Mouse (Mus musculus) heart, adult 18-20 months (tissue): ENCODE data around the gene Tnfaip8l2. TPM values are rescaled to one million over a fixed set of nuclear protein-coding genes. Genes with fewer than 3 reads are reported as not detected.
"Not testable (repeated sequence)": the region's sequence is repeated elsewhere in the genome, so short reads cannot be mapped to it uniquely, and the experiment has no call there.

ENCODE experiments used
- DNase-seq, 2 experiments: peaks; one replicate each; pipeline ENCODE4 v3.0.0; 2021 to 2022; ENCODE audit warnings: mixed read lengths in 1 of 2
- microRNA-seq, 2 experiments: library from miRNA; unstranded; fragments of <30 nt; microRNA quantifications; one replicate each; pipeline ENCODE4 v1.2.0; 2022
- total RNA-seq, 2 experiments: library from RNA; stranded (reverse); gene quantifications; 2 replicates each; pipeline ENCODE4 v1.2.3; 2021

Gene Tnfaip8l2
- total RNA-seq, 2 experiments from 2014 or later, result 2.2 to 2.6 TPM

DNA sequence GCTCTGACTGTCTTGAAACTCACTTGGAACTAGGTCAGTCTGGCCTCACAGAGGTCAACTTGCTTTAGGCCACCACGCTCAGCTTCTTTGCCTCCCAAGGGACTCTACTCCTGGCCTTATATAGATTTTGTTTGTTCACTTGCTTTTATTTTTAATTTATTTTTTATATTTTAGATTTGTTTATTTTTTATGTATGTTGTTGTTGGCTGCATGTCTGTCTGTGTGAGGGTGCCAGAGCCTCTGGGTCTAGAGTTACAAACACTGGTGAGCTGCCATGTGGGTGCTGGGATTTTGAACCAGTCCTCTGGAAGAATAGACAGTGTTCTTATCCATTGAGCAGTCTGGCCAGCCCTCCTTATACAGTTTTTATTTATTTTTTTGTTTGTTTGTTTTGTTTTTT lies 29.4 kb downstream of the Tnfaip8l2 start:
- DNase-seq, result no peak

DNA sequence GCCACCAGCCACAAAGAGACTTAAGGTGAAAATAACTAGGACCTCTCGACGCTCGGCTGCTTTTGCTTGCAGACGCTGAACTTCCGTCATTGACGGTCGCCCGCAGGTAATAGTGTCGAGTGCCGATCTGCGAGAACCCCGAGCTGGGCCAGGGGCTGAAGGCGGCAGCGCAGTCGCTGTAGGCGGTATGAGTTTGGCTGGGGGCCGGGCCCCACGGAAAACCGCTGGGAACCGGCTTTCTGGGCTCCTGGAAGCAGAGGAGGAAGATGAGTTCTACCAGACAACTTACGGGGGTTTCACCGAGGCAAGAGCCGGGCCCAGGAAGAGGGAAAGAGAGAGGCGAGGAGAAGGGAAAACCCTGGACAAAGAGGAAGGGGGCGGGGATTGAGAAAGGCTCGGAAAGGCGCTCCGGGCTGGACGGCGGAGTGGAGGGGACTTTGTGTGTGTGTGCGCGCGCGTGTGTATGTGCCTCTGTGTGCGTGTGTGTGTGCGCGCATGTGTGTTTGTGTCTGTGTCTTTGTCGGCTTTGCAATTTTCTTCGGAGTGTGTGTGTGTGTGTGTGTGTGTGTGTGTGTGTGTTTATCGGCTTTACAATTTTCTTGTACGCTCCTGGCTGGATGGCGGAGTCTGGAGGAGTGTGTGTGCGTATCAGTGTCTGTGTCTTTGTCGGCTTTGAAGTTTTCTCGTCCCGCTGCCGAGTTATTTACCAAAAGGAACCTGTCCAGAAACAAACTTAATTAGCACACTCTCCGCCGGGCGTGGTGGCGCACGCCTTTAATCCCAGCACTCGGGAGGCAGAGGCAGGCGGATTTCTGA lies 31.0 kb downstream of the Tnfaip8l2 start, which contains the start of gene Vps72:
Gene Vps72, plus strand, starts transcription at position 112 of the 816 bp plus-strand sequence.
- peak; percentile 93 to 95 for DNase-seq

DNA sequence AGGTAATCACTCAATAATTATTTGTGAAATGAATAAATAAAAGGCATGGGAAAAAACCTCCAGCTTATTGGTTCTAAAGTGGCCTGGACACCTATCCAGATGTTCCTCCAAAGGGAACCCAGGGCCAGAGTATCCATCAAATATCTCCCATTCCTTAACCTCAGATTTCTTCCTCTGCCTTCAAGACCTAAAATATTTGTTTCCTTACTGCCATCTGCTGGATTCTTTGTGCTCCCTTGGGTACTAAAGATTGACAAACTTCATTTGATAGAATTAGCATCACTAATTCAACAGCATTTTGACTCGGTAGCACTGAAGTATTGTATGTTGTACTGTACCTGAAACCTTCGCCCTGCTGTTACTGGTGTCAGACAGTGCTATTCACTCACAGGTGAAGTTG lies 34.3 kb downstream of the Tnfaip8l2 start:
- no peak for DNase-seq

DNA sequence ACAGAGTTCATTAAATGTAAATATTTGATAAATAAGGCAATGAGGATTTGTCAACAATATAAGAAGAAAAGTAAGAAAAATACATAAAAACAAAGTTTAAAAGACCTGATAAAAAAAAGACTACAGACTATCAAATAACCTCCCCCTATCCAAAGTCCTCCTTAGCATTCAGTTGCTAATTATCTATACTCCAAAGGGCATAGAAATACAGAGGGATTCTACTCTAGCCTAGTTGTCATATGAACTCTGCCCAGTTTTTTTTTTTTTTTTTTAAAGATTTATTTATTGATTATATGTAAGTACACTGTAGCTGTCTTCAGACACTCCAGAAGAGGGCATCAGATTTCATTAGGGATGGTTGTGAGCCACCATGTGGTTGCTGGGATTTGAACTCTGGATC lies 34.9 kb downstream of the Tnfaip8l2 start:
- not testable (repeated sequence) for DNase-seq

DNA sequence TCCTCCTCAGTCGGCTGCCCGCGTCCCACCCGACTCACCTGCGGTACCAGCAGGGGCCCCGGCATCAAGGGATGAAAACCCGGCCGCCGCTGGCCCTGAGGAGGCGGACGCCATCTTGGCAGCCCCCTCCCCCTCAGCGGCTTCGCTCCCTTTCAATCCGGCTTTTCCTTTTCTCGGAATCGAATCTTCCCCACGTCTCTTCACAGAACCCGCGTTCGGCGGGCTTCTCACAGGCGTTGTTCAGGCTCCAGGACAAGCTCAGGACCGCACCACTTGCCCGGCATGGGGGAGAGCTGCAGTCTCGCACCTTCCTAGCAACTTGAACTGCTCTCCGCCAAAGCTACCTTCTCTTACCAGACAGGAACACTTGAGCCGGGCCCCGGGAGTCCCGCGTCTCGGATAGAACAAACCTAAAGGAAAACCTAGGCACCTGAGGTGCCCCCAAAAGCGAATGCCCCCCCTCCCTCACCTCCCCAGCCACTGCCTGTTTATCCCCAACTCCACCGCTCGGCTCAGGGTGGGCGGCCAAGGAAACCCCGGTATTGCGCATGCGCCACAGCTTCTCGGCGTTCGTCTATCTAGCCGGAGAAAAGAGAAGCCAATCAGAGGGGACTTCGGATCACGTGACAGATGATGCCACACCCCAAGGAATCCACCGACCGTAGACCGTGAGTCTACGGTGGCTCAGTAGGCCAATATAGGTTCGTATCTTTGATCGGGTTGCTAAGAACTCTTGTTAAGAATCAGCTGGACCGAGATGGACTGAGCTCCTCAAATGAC lies 35.6 kb downstream of the Tnfaip8l2 start, which contains the start of gene Pip5k1a:
Gene Pip5k1a, minus strand, starts transcription at position 593 of the 780 bp plus-strand sequence.
- DNase-seq, result peak; percentile 96 to 98

DNA sequence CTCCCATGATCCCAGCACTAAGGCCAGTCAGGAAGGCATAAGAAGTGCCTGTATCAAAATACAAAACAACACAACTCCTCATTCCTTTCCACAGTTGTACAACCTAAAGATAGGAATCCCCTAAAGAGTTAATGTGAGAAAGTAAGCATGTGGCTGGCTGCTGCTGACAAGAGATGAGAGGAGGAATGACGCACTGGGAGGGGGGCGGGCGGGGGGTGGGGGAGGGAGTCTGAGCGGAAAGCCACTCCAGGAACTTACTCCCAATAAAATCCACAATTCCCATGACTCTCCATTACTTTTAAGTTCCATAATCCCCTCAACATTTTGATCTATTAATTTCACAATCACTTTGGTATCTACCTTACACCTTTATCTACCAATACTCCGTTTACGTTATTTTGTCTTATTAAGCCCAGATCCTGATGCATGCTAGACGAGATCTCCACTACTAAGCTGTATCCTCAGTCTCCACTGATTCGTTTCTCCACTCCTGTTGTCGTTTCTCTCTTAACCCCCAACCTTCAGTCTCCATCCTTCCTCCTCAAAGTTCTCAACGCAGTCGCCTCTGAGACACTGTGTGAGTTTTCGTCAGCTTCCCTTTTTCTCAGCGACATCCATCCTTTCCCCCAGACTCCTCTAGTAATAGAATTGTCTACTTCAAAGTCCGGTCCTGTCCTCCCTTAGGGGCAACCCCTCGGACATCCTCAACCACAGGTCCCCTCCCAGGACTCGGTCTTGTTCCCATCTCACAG lies 36.4 kb downstream of the Tnfaip8l2 start:
- no peak for DNase-seq

DNA sequence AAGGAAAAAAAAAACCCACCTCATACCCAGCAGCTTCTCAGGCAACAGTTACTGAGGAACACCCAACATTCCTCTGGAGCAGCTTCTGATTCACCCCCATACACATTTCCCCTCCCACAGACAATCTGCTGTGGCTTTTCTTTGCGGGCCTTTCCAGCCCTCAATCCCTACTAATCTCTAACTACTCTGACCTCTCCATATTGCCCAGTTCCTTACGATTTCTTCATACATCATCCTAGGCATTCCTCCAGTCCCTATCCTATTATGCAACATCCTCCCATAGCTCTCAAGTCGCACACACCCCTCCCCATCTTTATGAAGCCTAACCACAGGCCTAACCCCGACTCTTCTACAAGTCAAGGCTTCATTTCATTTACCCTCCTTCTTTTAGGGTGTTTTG lies 37.0 kb downstream of the Tnfaip8l2 start:
- DNase-seq, result no peak

DNA sequence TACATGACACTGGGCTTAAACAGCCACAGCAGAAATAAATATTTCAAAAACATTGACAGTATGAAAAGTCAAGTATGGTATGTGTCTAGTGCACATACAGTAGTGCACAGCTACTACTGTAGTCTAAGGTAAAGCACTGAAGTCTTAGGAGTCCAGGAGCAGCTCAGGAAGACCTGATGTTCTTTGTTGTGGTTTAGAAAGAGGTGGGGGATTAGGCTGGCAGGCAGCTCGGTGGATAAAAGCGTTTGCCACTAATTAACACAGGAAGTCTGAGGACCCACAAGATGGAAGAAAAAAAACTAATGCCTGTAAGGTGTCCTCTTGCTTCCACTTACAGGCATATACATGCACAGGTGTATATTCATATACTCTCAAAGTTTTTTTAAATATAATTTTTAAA lies 41.3 kb downstream of the Tnfaip8l2 start:
- DNase-seq, result no peak

Small RNA genes within 50 kb of the gene (microRNA-seq; reads per million reads assigned to microRNA genes)
- gene Mir8099-1, result 0 reads per million in 2 experiments

Other genes starting within 250 kb of the Tnfaip8l2 start
- 100 to 1,000 TPM in 1 of 2 experiments, 10 to 100 TPM in 1; 97.9 to 127 TPM for gene Selenbp1, start 209.3 kb downstream of the Tnfaip8l2 start, total RNA-seq
- gene Rfx5, start 188.3 kb downstream of the Tnfaip8l2 start, total RNA-seq, result 1 to 10 TPM; 5.4 to 8.8 TPM
- 10 to 100 TPM; 23.7 to 26.6 TPM for gene Pi4kb, start 167.6 kb downstream of the Tnfaip8l2 start, total RNA-seq
- gene Zfp687, start 126.9 kb downstream of the Tnfaip8l2 start, total RNA-seq, result 10 to 100 TPM; 10.3 to 12.0 TPM
- gene Psmd4, start 99.7 kb downstream of the Tnfaip8l2 start, total RNA-seq, result 100 to 1,000 TPM; 146 to 151 TPM
- gene Pip5k1a, start 35.4 kb downstream of the Tnfaip8l2 start, total RNA-seq, result 10 to 100 TPM; 14.9 to 15.3 TPM
- gene Vps72, start 31.3 kb downstream of the Tnfaip8l2 start, total RNA-seq, result 10 to 100 TPM; 32.1 to 32.5 TPM
- gene Tmod4, start 17.9 kb downstream of the Tnfaip8l2 start, total RNA-seq, result 10 to 100 TPM; 34.7 to 36.3 TPM
- gene Scnm1, start 8.3 kb downstream of the Tnfaip8l2 start, total RNA-seq, result 10 to 100 TPM; 36.5 to 38.3 TPM
- gene Lysmd1, start 8.3 kb downstream of the Tnfaip8l2 start, total RNA-seq, result 1 to 10 TPM; 4.5 to 4.7 TPM
- gene Sema6c, start 18.1 kb upstream of the Tnfaip8l2 start, total RNA-seq, result 1 to 10 TPM; 4.0 to 4.8 TPM
- gene Gabpb2, start 75.6 kb upstream of the Tnfaip8l2 start, total RNA-seq, result 10 to 100 TPM; 11.2 to 13.9 TPM
- 10 to 100 TPM; 19.3 to 21.8 TPM for gene Cdc42se1, start 86.4 kb upstream of the Tnfaip8l2 start, total RNA-seq
- gene Mllt11, start 89.8 kb upstream of the Tnfaip8l2 start, total RNA-seq, result 1 to 10 TPM; 6.8 to 8.6 TPM
- gene Gm128, start 99.2 kb upstream of the Tnfaip8l2 start, total RNA-seq, result not detected
- not detected for gene Bnipl, start 108.8 kb upstream of the Tnfaip8l2 start, total RNA-seq
- gene Mindy1, start 139.0 kb upstream of the Tnfaip8l2 start, total RNA-seq, result 10 to 100 TPM; 19.1 to 23.2 TPM
- gene Prune1, start 139.7 kb upstream of the Tnfaip8l2 start, total RNA-seq, result 10 to 100 TPM; 25.5 to 25.6 TPM
- under 1 TPM; 0.59 to 0.65 TPM for gene Anxa9, start 164.8 kb upstream of the Tnfaip8l2 start, total RNA-seq
- gene Cers2, start 172.4 kb upstream of the Tnfaip8l2 start, total RNA-seq, result 10 to 100 TPM; 30.3 to 32.4 TPM
- gene Setdb1, start 214.8 kb upstream of the Tnfaip8l2 start, total RNA-seq, result 10 to 100 TPM; 10.9 to 11.6 TPM